Mouse (Mus musculus): Measurements from ENCODE around the gene Nfia. TPM values are rescaled to one million over a fixed set of nuclear protein-coding genes. Genes with fewer than 3 reads are reported as not detected.

Nfia gene
- polyA plus RNA-seq, 1 experiment from 2014 or later: 45.4 TPM

- peak; percentile 58 for ATAC-seq (replicated peaks; ENCODE audit: low FRiP score)
- H3K9ac ChIP-seq (ENCODE audit: low read length): no peak overlapping the region
- H3K4me3 ChIP-seq (ENCODE audit: low read depth, low read length): no peak overlapping the region
- H3K4me1 ChIP-seq (replicated peaks; ENCODE audit: control insufficient read depth, insufficient read depth, low read length): peaks cover 34% of the 10 kb centered on the region
- H3K9me3 ChIP-seq (ENCODE audit: control insufficient read depth, low read length): no peaks in the 10 kb centered on the region
- H3K36me3 ChIP-seq (ENCODE audit: control insufficient read depth, insufficient read depth, low read length): no peaks in the 10 kb centered on the region
- DNase-seq (ENCODE audit: low spot score): peak; percentile 67
- peak overlapping the region; percentile 21; the same call in 1 of the 2 replicates for H3K4me2 ChIP-seq (ENCODE audit: low read depth, low read length, severe bottlenecking)
- WGBS: 12% methylated on average over 15 of the region's 15 CpGs
- no peaks in the 10 kb centered on the region; the same call in 1 of the 2 replicates for H3K27me3 ChIP-seq (ENCODE audit: control insufficient read depth, insufficient read depth, low read length)
- H3K27ac ChIP-seq (ENCODE audit: low read depth, low read length): no peak overlapping the region
Observed at GRCm38 (mm10) chr4:97843981-97844690, 71.6 kb downstream of the Nfia start.

GRCm38 (mm10) chr4:97844899-97845298, 72.4 kb downstream of the Nfia start:
- Histone ChIP-seq H3K4me1 (replicated peaks; ENCODE audit: control insufficient read depth, insufficient read depth, low read length) (peaks cover 27% of the 10 kb centered on the region), H3K36me3 (ENCODE audit: control insufficient read depth, insufficient read depth, low read length) (no peaks in the 10 kb centered on the region), H3K9me3 (ENCODE audit: control insufficient read depth, low read length) (no peaks in the 10 kb centered on the region), H3K27ac (ENCODE audit: low read depth, low read length) (no peak overlapping the region), H3K4me3 (ENCODE audit: low read depth, low read length) (no peak overlapping the region), H3K27me3 (ENCODE audit: control insufficient read depth, insufficient read depth, low read length) (no peaks in the 10 kb centered on the region; the same call in 1 of the 2 replicates), H3K4me2 (ENCODE audit: low read depth, low read length, severe bottlenecking) (no peak overlapping the region), H3K9ac (ENCODE audit: low read length) (no peak overlapping the region)
- DNase-seq (ENCODE audit: low spot score) (no peak), ATAC-seq (replicated peaks; ENCODE audit: low FRiP score) (no peak)
- WGBS: 16% methylated on average over 6 of the region's 6 CpGs

- H3K27me3 ChIP-seq (ENCODE audit: control insufficient read depth, insufficient read depth, low read length): no peaks in the 10 kb centered on the region; the same call in 1 of the 2 replicates
- no peak for ATAC-seq (replicated peaks; ENCODE audit: low FRiP score)
- no peak overlapping the region for H3K4me2 ChIP-seq (ENCODE audit: low read depth, low read length, severe bottlenecking)
- no peak overlapping the region for H3K27ac ChIP-seq (ENCODE audit: low read depth, low read length)
- no peak for DNase-seq (ENCODE audit: low spot score)
- H3K9me3 ChIP-seq (ENCODE audit: control insufficient read depth, low read length): no peaks in the 10 kb centered on the region
- no peak overlapping the region for H3K9ac ChIP-seq (ENCODE audit: low read length)
- no peak overlapping the region for H3K4me3 ChIP-seq (ENCODE audit: low read depth, low read length)
- 90% methylated on average over 5 of the region's 5 CpGs for WGBS
- peaks cover 15% of the 10 kb centered on the region for H3K4me1 ChIP-seq (replicated peaks; ENCODE audit: control insufficient read depth, insufficient read depth, low read length)
- H3K36me3 ChIP-seq (ENCODE audit: control insufficient read depth, insufficient read depth, low read length): no peaks in the 10 kb centered on the region
Observed at GRCm38 (mm10) chr4:97847653-97848052, 75.1 kb downstream of the Nfia start.

- Histone ChIP-seq H3K4me1 (replicated peaks; ENCODE audit: control insufficient read depth, insufficient read depth, low read length) (0 out of 2 replicates have a peak, but pooled peaks cover 2% of the 10 kb centered on the region), H3K4me3 (ENCODE audit: low read depth, low read length) (no peak overlapping the region), H3K4me2 (ENCODE audit: low read depth, low read length, severe bottlenecking) (no peak overlapping the region), H3K9me3 (ENCODE audit: control insufficient read depth, low read length) (no peaks in the 10 kb centered on the region), H3K27me3 (ENCODE audit: control insufficient read depth, insufficient read depth, low read length) (no peaks in the 10 kb centered on the region; the same call in 1 of the 2 replicates), H3K36me3 (ENCODE audit: control insufficient read depth, insufficient read depth, low read length) (no peaks in the 10 kb centered on the region), H3K9ac (ENCODE audit: low read length) (no peak overlapping the region), H3K27ac (ENCODE audit: low read depth, low read length) (no peak overlapping the region)
- WGBS: 92% methylated on average over 3 of the region's 3 CpGs
- ATAC-seq (replicated peaks; ENCODE audit: low FRiP score) (no peak), DNase-seq (ENCODE audit: low spot score) (no peak)
Observed at GRCm38 (mm10) chr4:97850991-97851390, 78.5 kb downstream of the Nfia start.

GRCm38 (mm10) chr4:97851698-97852097, 79.2 kb downstream of the Nfia start:
- no peaks in the 10 kb centered on the region for H3K36me3 ChIP-seq (ENCODE audit: control insufficient read depth, insufficient read depth, low read length)
- H3K27ac ChIP-seq (ENCODE audit: low read depth, low read length): no peak overlapping the region
- 0 out of 2 replicates have a peak, but pooled peaks cover 2% of the 10 kb centered on the region for H3K4me1 ChIP-seq (replicated peaks; ENCODE audit: control insufficient read depth, insufficient read depth, low read length)
- no peaks in the 10 kb centered on the region; the same call in 1 of the 2 replicates for H3K27me3 ChIP-seq (ENCODE audit: control insufficient read depth, insufficient read depth, low read length)
- H3K9ac ChIP-seq (ENCODE audit: low read length): no peak overlapping the region
- WGBS: 75% methylated on average over 5 of the region's 5 CpGs
- no peak for ATAC-seq (replicated peaks; ENCODE audit: low FRiP score)
- no peak overlapping the region for H3K4me3 ChIP-seq (ENCODE audit: low read depth, low read length)
- H3K9me3 ChIP-seq (ENCODE audit: control insufficient read depth, low read length): no peaks in the 10 kb centered on the region
- no peak overlapping the region for H3K4me2 ChIP-seq (ENCODE audit: low read depth, low read length, severe bottlenecking)
- DNase-seq (ENCODE audit: low spot score): no peak

- Histone ChIP-seq H3K4me1 (replicated peaks; ENCODE audit: control insufficient read depth, insufficient read depth, low read length) (no peaks in the 10 kb centered on the region), H3K36me3 (ENCODE audit: control insufficient read depth, insufficient read depth, low read length) (no peaks in the 10 kb centered on the region), H3K4me3 (ENCODE audit: low read depth, low read length) (no peak overlapping the region), H3K27ac (ENCODE audit: low read depth, low read length) (no peak overlapping the region), H3K9me3 (ENCODE audit: control insufficient read depth, low read length) (no peaks in the 10 kb centered on the region), H3K27me3 (ENCODE audit: control insufficient read depth, insufficient read depth, low read length) (no peaks in the 10 kb centered on the region; the same call in 1 of the 2 replicates), H3K9ac (ENCODE audit: low read length) (no peak overlapping the region), H3K4me2 (ENCODE audit: low read depth, low read length, severe bottlenecking) (no peak overlapping the region)
- no peak for DNase-seq (ENCODE audit: low spot score)
- WGBS: 91% methylated on average over 2 of the region's 2 CpGs
- no peak for ATAC-seq (replicated peaks; ENCODE audit: low FRiP score)
Observed at GRCm38 (mm10) chr4:97852626-97853025, 80.1 kb downstream of the Nfia start.

- no peak overlapping the region for H3K9ac ChIP-seq (ENCODE audit: low read length)
- DNase-seq (ENCODE audit: low spot score): no peak
- H3K27me3 ChIP-seq (ENCODE audit: control insufficient read depth, insufficient read depth, low read length): no peaks in the 10 kb centered on the region; the same call in 1 of the 2 replicates
- no peaks in the 10 kb centered on the region for H3K9me3 ChIP-seq (ENCODE audit: control insufficient read depth, low read length)
- no peaks in the 10 kb centered on the region for H3K36me3 ChIP-seq (ENCODE audit: control insufficient read depth, insufficient read depth, low read length)
- no peak for ATAC-seq (replicated peaks; ENCODE audit: low FRiP score)
- no peak overlapping the region for H3K27ac ChIP-seq (ENCODE audit: low read depth, low read length)
- H3K4me2 ChIP-seq (ENCODE audit: low read depth, low read length, severe bottlenecking): no peak overlapping the region
- no peak overlapping the region for H3K4me3 ChIP-seq (ENCODE audit: low read depth, low read length)
- no peaks in the 10 kb centered on the region for H3K4me1 ChIP-seq (replicated peaks; ENCODE audit: control insufficient read depth, insufficient read depth, low read length)
- WGBS: 89% methylated on average over 4 of the region's 4 CpGs
Observed at GRCm38 (mm10) chr4:97854779-97855178, 82.2 kb downstream of the Nfia start.

GRCm38 (mm10) chr4:97855712-97856420, 83.3 kb downstream of the Nfia start:
- DNase-seq (ENCODE audit: low spot score) (no peak), ATAC-seq (replicated peaks; ENCODE audit: low FRiP score) (no peak)
- no peak overlapping the region for H3K27ac ChIP-seq (ENCODE audit: low read depth, low read length)
- no peaks in the 10 kb centered on the region for H3K4me1 ChIP-seq (replicated peaks; ENCODE audit: control insufficient read depth, insufficient read depth, low read length)
- H3K36me3 ChIP-seq (ENCODE audit: control insufficient read depth, insufficient read depth, low read length): no peaks in the 10 kb centered on the region
- no peak overlapping the region for H3K9ac ChIP-seq (ENCODE audit: low read length)
- H3K4me2 ChIP-seq (ENCODE audit: low read depth, low read length, severe bottlenecking): no peak overlapping the region
- H3K9me3 ChIP-seq (ENCODE audit: control insufficient read depth, low read length): no peaks in the 10 kb centered on the region
- no peaks in the 10 kb centered on the region; the same call in 1 of the 2 replicates for H3K27me3 ChIP-seq (ENCODE audit: control insufficient read depth, insufficient read depth, low read length)
- no peak overlapping the region for H3K4me3 ChIP-seq (ENCODE audit: low read depth, low read length)
- WGBS: 93% methylated on average over 8 of the region's 8 CpGs
